Mouse (Mus musculus) midbrain, embryonic 11.5 days (tissue): ENCODE data around the gene Gm20823. TPM values are rescaled to one million over a fixed set of nuclear protein-coding genes. Genes with fewer than 3 reads are reported as not detected.
"Not testable (repeated sequence)": the region's sequence is repeated elsewhere in the genome, so short reads cannot be mapped to it uniquely, and the experiment has no call there.

Experiments used
- ATAC-seq: fragments of 200-750 bp; cut with Nextera tagmentation; 2 replicates; pipeline ENCODE4 v1.8.0; 2017; ENCODE audit warnings: moderate TSS enrichment, moderate library complexity; ENCODE audit not compliant: low FRiP score
- DNase-seq: peaks from one replicate; pipeline ENCODE4 v3.0.0; 2015; ENCODE audit warnings: low spot score; ENCODE audit errors: missing footprints
- H3K27ac ChIP-seq: fragments of 300-500 bp; sonication (generic); 2 replicates; pipeline ENCODE4 v1.5.1; 2014; ENCODE audit warnings: low read depth, low read length
- H3K27me3 ChIP-seq: fragments of 300-500 bp; sonication (generic); 2 replicates; pipeline ENCODE4 v1.6.1; 2014; ENCODE audit warnings: mild to moderate bottlenecking, low read length, moderate library complexity, mixed read lengths; ENCODE audit not compliant: control insufficient read depth, insufficient read depth
- H3K36me3 ChIP-seq: fragments of 300-500 bp; sonication (generic); 2 replicates; pipeline ENCODE4 v1.6.1; 2014; ENCODE audit warnings: mild to moderate bottlenecking, low read length, moderate library complexity, mixed read lengths; ENCODE audit not compliant: control insufficient read depth, insufficient read depth
- H3K4me1 ChIP-seq: fragments of 300-500 bp; sonication (generic); 2 replicates; pipeline ENCODE4 v1.6.1; 2014; ENCODE audit warnings: low read length; ENCODE audit not compliant: control insufficient read depth, insufficient read depth
- H3K4me2 ChIP-seq: fragments of 300-500 bp; sonication (generic); 2 replicates; pipeline ENCODE4 v1.6.1; 2014; ENCODE audit warnings: mild to moderate bottlenecking, moderate library complexity
- H3K4me3 ChIP-seq: fragments of 300-500 bp; sonication (generic); 2 replicates; pipeline ENCODE4 v1.5.1; 2014; ENCODE audit warnings: low read depth, low read length
- H3K9ac ChIP-seq: fragments of 300-500 bp; sonication (generic); 2 replicates; pipeline ENCODE4 v1.6.1; 2014; ENCODE audit warnings: low read length
- H3K9me3 ChIP-seq: fragments of 300-500 bp; sonication (generic); 2 replicates; pipeline ENCODE4 v1.6.1; 2016; ENCODE audit warnings: low read length; ENCODE audit not compliant: control insufficient read depth
- WGBS: fragments of 180-500 bp; shearing (Covaris S2); extraction: QIAGEN DNeasy Blood & Tissue Kit; methylation state at CpG from one replicate; pipeline ENCODE4 v1.1.7; 2014; 5-methylcytosine and 5-hydroxymethylcytosine counted together
- polyA plus RNA-seq: library from polyadenylated mRNA; unstranded; fragments of >200 nt; fragmentation: Nextera tagmentation; extraction: Ambion mirVana; gene quantifications from 2 replicates; pipeline ENCODE4 v1.2.1, GENCODE M21; 2014

Gene Gm20823
- polyA plus RNA-seq = not detected in 2 replicates

DNA sequence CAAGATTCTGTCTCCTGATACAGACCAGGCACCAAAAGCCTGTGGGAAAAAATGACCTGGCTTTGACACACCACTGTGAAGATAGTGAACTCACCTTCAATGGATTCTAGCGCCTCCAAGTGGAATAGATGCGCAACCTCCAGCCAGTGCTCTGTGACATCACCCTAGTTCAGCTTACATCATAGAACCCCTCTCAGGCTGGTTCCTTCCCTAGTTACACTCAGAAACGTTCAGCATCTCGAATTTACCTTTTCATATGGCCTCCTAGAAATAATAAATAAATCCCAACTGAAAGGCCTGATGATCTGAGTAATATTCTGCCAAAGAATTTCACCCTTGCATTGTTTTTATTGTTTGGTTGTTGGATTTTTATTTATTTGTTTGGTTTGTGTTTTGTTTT is at the start of gene Gm20823:
Gm20823 (minus strand) TSS at position 101 of the 400 bp plus-strand sequence.
- ATAC-seq, H3K27ac ChIP-seq, DNase-seq, H3K4me2 ChIP-seq, H3K9ac ChIP-seq, H3K36me3 ChIP-seq, H3K4me3 ChIP-seq, H3K27me3 ChIP-seq, H3K4me1 ChIP-seq, H3K9me3 ChIP-seq: not testable (repeated sequence)
- no CpG with 5 or more reads among the region's 4 CpGs for WGBS
